Mouse (Mus musculus) ES-Bruce4 (cell line): ENCODE results near the gene Plekhf1.

Source experiments
- CTCF ChIP-seq: IDR thresholded peaks from one replicate; pipeline ENCODE4 v1.8.1; 2011; ENCODE audit warnings: low read depth, low read length
- EP300 ChIP-seq: IDR thresholded peaks from 2 replicates; pipeline ENCODE4 v1.6.1; 2011; ENCODE audit warnings: low read depth, low read length; ENCODE audit not compliant: insufficient read depth

- TF ChIP-seq CTCF (no peak), EP300 (no peak)
These were observed 12.1 kb downstream of the Plekhf1 start for GRCm38 (mm10) chr7:38215697-38216096.
